In genomic region chr10:4581905-4582304, GRCm38 (mm10) we compare ENCODE assay signal across 12 mouse cellular contexts. TPM values are rescaled to one million over a fixed set of nuclear protein-coding genes. Genes with fewer than 3 reads are reported as not detected.
DNase-seq lines count a peak whose midpoint lies in the region; ATAC-seq lines count a peak whose summit lies in the region.
"Had no signal": no experiment of that assay in that cellular context is flagged by ENCODE, and none has a peak within 500 bp of the region (broad histone marks: within the 10 kb centered on the region; RNA-seq: fewer than 3 reads in every experiment).

No protein-coding gene starts in this region.

- H3K4me3 ChIP-seq in neural tube, embryonic 11.5 days (ENCODE audit: low read depth, low read length) = no peak overlapping the region
- no peak overlapping the region for H3K4me3 ChIP-seq in neural tube, embryonic 15.5 days (replicated peaks)
- no peak overlapping the region for H3K4me3 ChIP-seq in hindbrain, embryonic 11.5 days (ENCODE audit: low read depth, low read length)
- H3K4me3 ChIP-seq in midbrain, embryonic 10.5 days = no peak overlapping the region

- no peaks in the 10 kb centered on the region for H3K36me3 ChIP-seq in neural tube, embryonic 11.5 days (ENCODE audit: control insufficient read depth, insufficient read depth, low read length)
- no peaks in the 10 kb centered on the region for H3K36me3 ChIP-seq in neural tube, embryonic 15.5 days
- no peaks in the 10 kb centered on the region for H3K36me3 ChIP-seq in hindbrain, embryonic 11.5 days (ENCODE audit: control insufficient read depth, insufficient read depth, low read length)
- H3K36me3 ChIP-seq in midbrain, embryonic 10.5 days = no peaks in the 10 kb centered on the region

- H3K27ac ChIP-seq in neural tube, embryonic 11.5 days (ENCODE audit: low read depth, low read length) = no peak overlapping the region
- H3K27ac ChIP-seq in neural tube, embryonic 15.5 days (replicated peaks) = no peak overlapping the region
- no peak overlapping the region for H3K27ac ChIP-seq in hindbrain, embryonic 11.5 days (ENCODE audit: low read depth, low read length)
- no peak overlapping the region for H3K27ac ChIP-seq in midbrain, embryonic 10.5 days (replicated peaks)
- H3K27ac ChIP-seq: liver, embryonic 14.5 days had no signal

- no peaks in the 10 kb centered on the region for H3K4me1 ChIP-seq in neural tube, embryonic 11.5 days (ENCODE audit: control insufficient read depth, insufficient read depth, low read length)
- H3K4me1 ChIP-seq in neural tube, embryonic 15.5 days = no peaks in the 10 kb centered on the region
- H3K4me1 ChIP-seq in hindbrain, embryonic 11.5 days (replicated peaks; ENCODE audit: control insufficient read depth, insufficient read depth, low read length) = no peaks in the 10 kb centered on the region
- no peaks in the 10 kb centered on the region for H3K4me1 ChIP-seq in midbrain, embryonic 10.5 days

- H3K9ac ChIP-seq in neural tube, embryonic 11.5 days (ENCODE audit: low read length) = no peak overlapping the region
- no peak overlapping the region for H3K9ac ChIP-seq in neural tube, embryonic 15.5 days (replicated peaks)
- no peak overlapping the region for H3K9ac ChIP-seq in hindbrain, embryonic 11.5 days (ENCODE audit: low read depth, low read length)
- H3K9ac ChIP-seq: liver, embryonic 14.5 days had no signal

- H3K9me3 ChIP-seq in neural tube, embryonic 11.5 days (ENCODE audit: control insufficient read depth, low read length) = no peaks in the 10 kb centered on the region
- H3K9me3 ChIP-seq in neural tube, embryonic 15.5 days (replicated peaks) = no peaks in the 10 kb centered on the region
- no peaks in the 10 kb centered on the region for H3K9me3 ChIP-seq in hindbrain, embryonic 11.5 days (ENCODE audit: control insufficient read depth, low read length)
- no peaks in the 10 kb centered on the region for H3K9me3 ChIP-seq in midbrain, embryonic 10.5 days (replicated peaks)

- 88% methylated on average over 5 of the region's 5 CpGs for WGBS in neural tube, embryonic 11.5 days
- WGBS in neural tube, embryonic 15.5 days = 68% methylated on average over 5 of the region's 5 CpGs
- WGBS in hindbrain, embryonic 11.5 days = 81% methylated on average over 5 of the region's 5 CpGs
- WGBS in midbrain, embryonic 10.5 days = 84% methylated on average over 5 of the region's 5 CpGs

- H3K4me2 ChIP-seq in neural tube, embryonic 11.5 days (ENCODE audit: low read depth) = no peak overlapping the region
- no peak overlapping the region for H3K4me2 ChIP-seq in neural tube, embryonic 15.5 days
- no peak overlapping the region for H3K4me2 ChIP-seq in hindbrain, embryonic 11.5 days (replicated peaks; ENCODE audit: low read depth, low read length)

- H3K27me3 ChIP-seq in neural tube, embryonic 11.5 days (ENCODE audit: control insufficient read depth, insufficient read depth, low read length) = no peaks in the 10 kb centered on the region
- H3K27me3 ChIP-seq in neural tube, embryonic 15.5 days (replicated peaks) = no peaks in the 10 kb centered on the region
- no peaks in the 10 kb centered on the region for H3K27me3 ChIP-seq in hindbrain, embryonic 11.5 days (ENCODE audit: control insufficient read depth, insufficient read depth, low read length)
- no peaks in the 10 kb centered on the region for H3K27me3 ChIP-seq in midbrain, embryonic 10.5 days (ENCODE audit: low read depth, poor library complexity, severe bottlenecking)

- peak; percentile 41; the same call in 1 of the 2 replicates for ATAC-seq in neural tube, embryonic 11.5 days (ENCODE audit: insufficient read depth, low FRiP score, low TSS enrichment)
- no peak for ATAC-seq in neural tube, embryonic 15.5 days (ENCODE audit: low FRiP score)
- peak; percentile 72 for ATAC-seq in hindbrain, embryonic 11.5 days (ENCODE audit: low FRiP score)

- peak; percentile 46 for DNase-seq in neural tube, embryonic 11.5 days (ENCODE audit: low spot score)
- peak; percentile 55 for DNase-seq in hindbrain, embryonic 11.5 days (ENCODE audit: low spot score)
- DNase-seq in midbrain, embryonic 10.5 days (ENCODE audit: low spot score) = peak; percentile 31
- DNase-seq in adrenal gland, postnatal 10 days = no peak
- no peak for DNase-seq in left cerebral cortex, adult 18-20 months (ENCODE audit: low spot score in 2 of 2)
- DNase-seq in spleen, postnatal 4 days (ENCODE audit: low spot score in 2 of 2) = no peak
- DNase-seq: adrenal gland, adult 2 months; B cell, adult 2 months; cerebellum, postnatal 10 days; lung, postnatal 10 days had no signal

RNA-seq across cellular contexts. Expression of gene Esr1, which starts 29.5 kb away (rescaled TPM):
- 0.08 and 0.12 TPM in 2 replicates for polyA plus RNA-seq in neural tube, embryonic 11.5 days (2014; fragmentation: Nextera tagmentation; extraction: Ambion mirVana)
- 0.70 and 1.0 TPM in 2 replicates for polyA plus RNA-seq in neural tube, embryonic 15.5 days (2015; fragmentation: Nextera tagmentation; extraction: Ambion mirVana)
- polyA plus RNA-seq in hindbrain, embryonic 11.5 days (2014; fragmentation: Nextera tagmentation; extraction: Ambion mirVana) = 0.04 and 0.12 TPM in 2 replicates
- polyA plus RNA-seq in midbrain, embryonic 10.5 days (2016; fragmentation: Nextera tagmentation; extraction: Ambion mirVana) = 0.14 TPM in 1 of 2 replicates, not detected in the other
- total RNA-seq in adrenal gland, postnatal 10 days (2021) = 10 to 100 TPM; 16.2 to 24.5 TPM
- total RNA-seq in left cerebral cortex, adult 18-20 months (2021) = 1 to 10 TPM; 2.1 to 3.0 TPM

Comparison
In these comparisons a context has a peak if more than half of its experiments do, and no peak if none do; other contexts are left out.
1. DNase-seq: peak in neural tube, embryonic 11.5 days (single experiment), hindbrain, embryonic 11.5 days (single experiment) and midbrain, embryonic 10.5 days (single experiment); none in adrenal gland, postnatal 10 days (single experiment), left cerebral cortex, adult 18-20 months (0 of 2) and spleen, postnatal 4 days (0 of 2).